Mouse (Mus musculus) liver, embryonic 11.5 days (tissue): Measurements from ENCODE around the gene Prph. TPM values are rescaled to one million over a fixed set of nuclear protein-coding genes. Genes with fewer than 3 reads are reported as not detected.
"Not testable (repeated sequence)": the region's sequence is repeated elsewhere in the genome, so short reads cannot be mapped to it uniquely, and the experiment has no call there.

Experiments used
- ATAC-seq: fragments of 200-750 bp; cut with Nextera tagmentation; replicated peaks from 2 replicates; pipeline ENCODE4 v1.8.0; 2017; ENCODE audit warnings: moderate number of reproducible peaks, mild to moderate bottlenecking, moderate TSS enrichment, moderate library complexity; ENCODE audit not compliant: low FRiP score
- DNase-seq: peaks from one replicate; pipeline ENCODE4 v3.0.0-alpha.2; 2017; ENCODE audit warnings: low spot score
- H3K27ac ChIP-seq: fragments of 300-500 bp; sonication (generic); 2 replicates; pipeline ENCODE4 v1.5.1; 2014; ENCODE audit warnings: mild to moderate bottlenecking, low read depth, low read length, control low read depth
- H3K27me3 ChIP-seq: fragments of 300-500 bp; sonication (generic); replicated peaks from 2 replicates; pipeline ENCODE4 v1.6.1; 2014; ENCODE audit warnings: low read length, mixed read lengths; ENCODE audit not compliant: control insufficient read depth, insufficient read depth
- H3K36me3 ChIP-seq: fragments of 300-500 bp; sonication (generic); 2 replicates; pipeline ENCODE4 v1.6.1; 2014; ENCODE audit warnings: mild to moderate bottlenecking, low read length, moderate library complexity, mixed read lengths; ENCODE audit not compliant: control insufficient read depth, insufficient read depth
- H3K4me1 ChIP-seq: fragments of 300-500 bp; sonication (generic); replicated peaks from 2 replicates; pipeline ENCODE4 v1.6.1; 2014; ENCODE audit warnings: low read length, mixed read lengths; ENCODE audit not compliant: control insufficient read depth, insufficient read depth
- H3K4me2 ChIP-seq: fragments of 300-500 bp; sonication (generic); 2 replicates; pipeline ENCODE4 v1.6.1; 2014; ENCODE audit warnings: mild to moderate bottlenecking, control low read depth, moderate library complexity
- H3K4me3 ChIP-seq: fragments of 300-500 bp; sonication (generic); 2 replicates; pipeline ENCODE4 v1.5.1; 2014; ENCODE audit warnings: low read depth, low read length, control low read depth
- H3K9ac ChIP-seq: fragments of 300-500 bp; sonication (generic); 2 replicates; pipeline ENCODE4 v1.6.1; 2014; ENCODE audit warnings: low read depth, low read length, control low read depth
- H3K9me3 ChIP-seq: fragments of 300-500 bp; sonication (generic); 2 replicates; pipeline ENCODE4 v1.6.1; 2016; ENCODE audit warnings: low read length, inconsistent platforms, mixed read lengths; ENCODE audit not compliant: control insufficient read depth
- WGBS: fragments of 180-500 bp; shearing (Covaris S2); extraction: QIAGEN DNeasy Blood & Tissue Kit; methylation state at CpG from one replicate; pipeline ENCODE4 v1.1.7; 2014; 5-methylcytosine and 5-hydroxymethylcytosine counted together
- polyA plus RNA-seq: library from polyadenylated mRNA; unstranded; fragments of >200 nt; fragmentation: Nextera tagmentation; extraction: Ambion mirVana; gene quantifications from 2 replicates; pipeline ENCODE4 v1.2.1, GENCODE M21; 2014

Prph gene
- polyA plus RNA-seq, 1 experiment from 2014 or later, result 0.36 TPM

DNA sequence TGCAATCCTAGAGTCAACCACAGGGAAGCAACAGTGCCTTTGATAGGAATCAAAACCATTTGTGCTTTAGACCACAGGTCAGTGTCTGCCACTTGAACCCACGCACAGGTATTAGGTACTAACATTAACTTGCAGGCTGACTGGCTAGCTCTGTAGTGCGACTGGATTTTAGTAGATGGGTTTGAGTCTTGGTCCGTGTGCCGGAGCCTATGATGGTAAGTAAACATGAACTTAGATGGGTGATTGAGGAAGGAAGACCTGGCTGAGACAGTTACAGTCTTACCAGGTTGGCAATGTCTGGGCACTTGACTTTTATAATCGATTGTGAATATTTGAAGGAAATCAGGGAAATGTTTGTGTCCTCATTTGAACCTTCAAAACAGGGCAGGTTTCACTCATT is 16.2 kb upstream of the Prph start:
- peaks cover 6% of the 10 kb centered on the region; the same call in 1 of the 2 replicates for H3K4me1 ChIP-seq
- ATAC-seq (no peak), DNase-seq (no peak)
- no peak overlapping the region for H3K9ac ChIP-seq
- no peak overlapping the region for H3K4me3 ChIP-seq
- 83% methylated on average over 5 of the region's 5 CpGs for WGBS
- H3K27ac ChIP-seq, result no peak overlapping the region
- no peaks in the 10 kb centered on the region for H3K9me3 ChIP-seq
- no peaks in the 10 kb centered on the region for H3K27me3 ChIP-seq
- no peak overlapping the region for H3K4me2 ChIP-seq
- H3K36me3 ChIP-seq, result peaks cover 23% of the 10 kb centered on the region

- peaks cover 6% of the 10 kb centered on the region; the same call in 1 of the 2 replicates for H3K4me1 ChIP-seq
- H3K27ac ChIP-seq, result no peak overlapping the region
- 78% methylated on average over 4 of the region's 4 CpGs for whole genome bisulfite sequencing
- H3K9me3 ChIP-seq, result no peaks in the 10 kb centered on the region
- H3K4me2 ChIP-seq, result no peak overlapping the region
- H3K27me3 ChIP-seq, result no peaks in the 10 kb centered on the region
- H3K9ac ChIP-seq, result no peak overlapping the region
- ATAC-seq (no peak), DNase-seq (no peak)
- no peak overlapping the region for H3K4me3 ChIP-seq
- H3K36me3 ChIP-seq, result peaks cover 23% of the 10 kb centered on the region
These were observed 15.7 kb upstream of the Prph start for GRCm38 (mm10) chr15:99039306-99039705.

GRCm38 (mm10) chr15:99039996-99040919 is 14.7 kb upstream of the Prph start:
- DNase-seq, result peak; percentile 34
- no peak overlapping the region for H3K27ac ChIP-seq
- peak; percentile 43; the same call in 1 of the 2 replicates for ATAC-seq
- H3K4me1 ChIP-seq, result peaks cover 6% of the 10 kb centered on the region; the same call in 1 of the 2 replicates
- H3K4me2 ChIP-seq, result no peak overlapping the region
- 53% methylated on average over 26 of the region's 26 CpGs for WGBS
- H3K4me3 ChIP-seq, result no peak overlapping the region
- peaks cover 14% of the 10 kb centered on the region for H3K36me3 ChIP-seq
- H3K9ac ChIP-seq, result no peak overlapping the region
- no peaks in the 10 kb centered on the region for H3K9me3 ChIP-seq
- no peaks in the 10 kb centered on the region for H3K27me3 ChIP-seq

DNA sequence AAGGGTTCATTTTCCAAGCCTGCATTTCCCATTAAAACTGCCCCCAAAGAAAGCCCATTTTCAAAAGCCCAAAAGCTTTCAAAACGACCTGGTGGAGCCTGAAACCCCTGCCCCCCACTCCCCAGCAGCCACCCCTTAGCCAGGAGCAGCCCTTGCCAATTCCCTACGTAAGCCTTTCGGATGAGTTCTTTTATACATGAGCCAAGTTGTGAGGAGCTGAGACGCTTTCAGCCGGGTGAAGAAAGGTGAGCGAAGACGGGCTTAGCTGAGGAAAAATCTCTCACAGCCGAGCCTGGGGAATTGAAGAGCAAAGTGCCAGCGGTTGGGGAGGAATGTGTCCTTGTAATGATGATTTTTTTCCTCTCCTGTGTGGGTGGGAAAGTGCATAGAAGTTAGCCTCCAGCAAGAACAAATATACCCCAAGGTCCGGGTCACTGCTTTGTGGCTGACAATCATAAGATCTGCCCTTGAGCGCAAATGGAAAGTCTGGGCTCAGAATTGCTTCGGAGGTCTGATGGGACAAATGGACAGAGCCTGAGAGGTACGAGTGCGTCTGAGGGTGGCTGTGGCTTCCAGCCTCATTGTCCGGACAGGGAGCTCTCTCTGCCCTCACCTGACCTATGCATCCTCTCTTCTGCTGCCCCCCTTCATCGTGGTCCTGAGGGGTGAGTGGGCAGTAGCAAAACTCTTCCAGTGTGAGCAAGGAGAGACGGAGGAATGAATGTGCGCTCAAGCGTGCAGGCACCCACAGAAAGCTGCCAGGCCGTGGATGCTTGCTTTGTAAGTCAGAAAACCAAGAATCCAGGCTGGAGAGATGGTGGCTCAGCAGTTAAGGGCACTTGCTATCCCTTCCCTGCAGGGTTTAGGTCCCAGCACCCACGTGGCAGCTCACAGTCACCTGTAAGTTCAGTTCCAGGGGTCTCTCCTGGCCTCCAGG is 13.8 kb upstream of the Prph start:
- no peaks in the 10 kb centered on the region for H3K9me3 ChIP-seq
- DNase-seq (no peak), ATAC-seq (no peak)
- peaks cover 6% of the 10 kb centered on the region; the same call in 1 of the 2 replicates for H3K4me1 ChIP-seq
- H3K4me2 ChIP-seq, result no peak overlapping the region
- peaks cover 12% of the 10 kb centered on the region for H3K36me3 ChIP-seq
- H3K4me3 ChIP-seq, result no peak overlapping the region
- no peaks in the 10 kb centered on the region for H3K27me3 ChIP-seq
- no peak overlapping the region for H3K9ac ChIP-seq
- 67% methylated on average over 21 of the region's 21 CpGs for WGBS
- no peak overlapping the region for H3K27ac ChIP-seq

GRCm38 (mm10) chr15:99042334-99042733 is 12.6 kb upstream of the Prph start:
- Histone ChIP-seq H3K4me1 (peaks cover 6% of the 10 kb centered on the region; the same call in 1 of the 2 replicates), H3K4me3 (no peak overlapping the region), H3K27ac (no peak overlapping the region), H3K9ac (no peak overlapping the region), H3K27me3 (no peaks in the 10 kb centered on the region), H3K9me3 (no peaks in the 10 kb centered on the region), H3K36me3 (peaks cover 5% of the 10 kb centered on the region; the same call in 1 of the 2 replicates), H3K4me2 (no peak overlapping the region)
- ATAC-seq (0 out of 2 replicates have a peak, but pooled peaks have one; percentile 20), DNase-seq (no peak)
- WGBS, result 72% methylated on average over 5 of the region's 5 CpGs

GRCm38 (mm10) chr15:99044854-99045253 is 10.1 kb upstream of the Prph start:
- ATAC-seq, result no peak
- no peak overlapping the region for H3K27ac ChIP-seq
- H3K4me3 ChIP-seq, result no peak overlapping the region
- no peaks in the 10 kb centered on the region for H3K9me3 ChIP-seq
- no peak overlapping the region for H3K9ac ChIP-seq
- 56% methylated on average over 3 of the region's 3 CpGs for WGBS
- no peaks in the 10 kb centered on the region for H3K36me3 ChIP-seq
- H3K4me2 ChIP-seq, result no peak overlapping the region
- DNase-seq, result no peak
- H3K27me3 ChIP-seq, result no peaks in the 10 kb centered on the region
- peaks cover 6% of the 10 kb centered on the region; the same call in 1 of the 2 replicates for H3K4me1 ChIP-seq

DNA sequence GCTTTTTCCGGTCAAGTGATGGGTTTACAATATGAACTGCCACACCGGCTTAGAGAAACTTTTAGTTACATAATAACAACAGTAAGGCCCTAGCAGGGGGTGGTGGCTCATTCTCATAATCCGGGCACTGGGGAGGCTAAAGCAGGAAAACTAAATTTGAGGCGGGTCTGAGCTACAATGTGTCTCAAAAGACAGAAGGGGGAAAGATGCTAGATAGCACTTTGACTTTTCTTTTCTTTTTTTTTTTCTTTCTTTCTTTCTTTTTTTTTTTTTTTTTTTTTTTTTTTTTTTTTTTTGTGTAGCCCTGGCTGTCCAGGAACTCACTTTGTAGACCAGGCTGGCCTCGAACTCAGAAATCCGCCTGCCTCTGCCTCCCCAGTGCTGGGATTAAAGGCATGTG is 9.2 kb upstream of the Prph start:
- not testable (repeated sequence) for H3K9ac ChIP-seq, ATAC-seq, H3K27me3 ChIP-seq, H3K27ac ChIP-seq, H3K9me3 ChIP-seq, H3K4me1 ChIP-seq, H3K4me2 ChIP-seq, DNase-seq, H3K36me3 ChIP-seq, H3K4me3 ChIP-seq
- WGBS, result 89% methylated on average over 6 of the region's 6 CpGs

GRCm38 (mm10) chr15:99049473-99050253 is 5.3 kb upstream of the Prph start:
- Histone ChIP-seq H3K27me3 (peaks cover 28% of the 10 kb centered on the region), H3K4me3 (no peak overlapping the region), H3K36me3 (no peaks in the 10 kb centered on the region), H3K9me3 (no peaks in the 10 kb centered on the region), H3K9ac (no peak overlapping the region), H3K4me1 (no peaks in the 10 kb centered on the region), H3K27ac (no peak overlapping the region), H3K4me2 (no peak overlapping the region)
- DNase-seq (no peak), ATAC-seq (no peak)
- WGBS, result 24% methylated on average over 13 of the region's 13 CpGs
